Mouse (Mus musculus) small intestine, adult 2 months (tissue): ENCODE measurements at regions not wholly inside any gene's neighbourhood (a gene's known extent, or its start where the extent isn't known, plus 50 kb on each side); places are given as distances from the start of the nearest gene placed in this dataset.

Experiments used
- H3K27ac ChIP-seq: fragments of 200-500 bp; 2 replicates; pipeline ENCODE4 v1.5.1; 2012; ENCODE audit warnings: low read depth, low read length, control low read depth, inconsistent platforms; ENCODE audit not compliant: insufficient read depth
- H3K27me3 ChIP-seq: fragments of 200-500 bp; 2 replicates; pipeline ENCODE4 v1.6.1; 2012; ENCODE audit warnings: mild to moderate bottlenecking, moderate library complexity, low read length, inconsistent platforms; ENCODE audit not compliant: control insufficient read depth, insufficient read depth
- H3K36me3 ChIP-seq: fragments of 200-500 bp; 2 replicates; pipeline ENCODE4 v1.6.1; 2012; ENCODE audit warnings: mild to moderate bottlenecking, low read length, control low read depth, inconsistent platforms; ENCODE audit not compliant: control insufficient read depth, insufficient read depth
- H3K4me1 ChIP-seq: fragments of 200-500 bp; 2 replicates; pipeline ENCODE4 v1.6.1; 2012; ENCODE audit warnings: low read length, inconsistent platforms, mixed read lengths; ENCODE audit not compliant: control insufficient read depth, insufficient read depth, insufficient read length
- H3K4me3 ChIP-seq: fragments of 200-500 bp; 2 replicates; pipeline ENCODE4 v1.5.1; 2012; ENCODE audit warnings: low read depth, mild to moderate bottlenecking, control low read depth, inconsistent platforms, low read length, moderate library complexity
- CTCF ChIP-seq: fragments of 200-500 bp; IDR thresholded peaks from 2 replicates; pipeline ENCODE4 v1.5.1; 2012; ENCODE audit warnings: low read depth, mild to moderate bottlenecking, control low read depth, inconsistent platforms, low read length, moderate library complexity, mixed read lengths; ENCODE audit not compliant: insufficient replicate concordance, insufficient read length; ENCODE audit errors: extremely low read depth
- POLR2A ChIP-seq: fragments of 200-500 bp; IDR thresholded peaks from 2 replicates; pipeline ENCODE4 v1.6.1; 2012; ENCODE audit warnings: low read depth, mild to moderate bottlenecking, control low read depth, inconsistent platforms, low read length, moderate library complexity
- WGBS: fragments of 180-500 bp; shearing (Covaris S2); methylation state at CpG from one replicate; pipeline ENCODE4 v1.1.7; 2018; 5-methylcytosine and 5-hydroxymethylcytosine counted together

DNA sequence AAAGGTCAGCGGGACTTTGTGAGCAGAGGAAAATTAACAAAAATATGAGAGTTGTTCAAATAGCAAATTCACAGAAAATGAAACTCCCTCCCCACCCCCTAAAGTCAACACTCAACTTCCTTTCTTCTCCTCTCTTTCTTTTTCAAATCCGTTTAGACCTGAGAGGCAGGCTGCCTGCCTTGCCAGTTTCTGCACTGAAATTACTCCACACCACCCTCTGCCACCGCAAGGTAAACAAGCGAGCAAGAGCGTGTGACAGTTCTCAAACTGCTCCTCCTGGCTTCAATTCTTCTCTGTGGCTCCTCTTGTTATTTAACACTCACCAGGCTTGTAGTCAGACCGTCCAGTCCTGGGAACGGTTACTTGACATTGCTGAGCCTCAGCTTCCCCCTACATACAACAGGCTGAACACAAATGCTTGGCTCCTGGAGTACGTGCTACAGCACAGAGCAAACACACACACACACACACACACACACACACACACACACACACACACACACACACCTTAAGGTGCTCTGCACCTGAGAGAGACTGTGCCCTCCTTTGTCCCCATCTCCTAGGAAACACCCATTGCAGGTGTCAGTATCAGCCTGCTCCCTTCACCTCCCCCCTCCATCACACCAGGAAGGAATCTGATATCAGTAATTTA is 167.1 kb downstream of the Gm4791 start:
- Histone ChIP-seq H3K4me1 (peaks cover 4% of the 10 kb centered on the region; the same call in 1 of the 2 replicates), H3K27me3 (no peaks in the 10 kb centered on the region), H3K36me3 (no peaks in the 10 kb centered on the region), H3K27ac (no peak overlapping the region), H3K4me3 (no peak overlapping the region; the same call in 1 of the 2 replicates)
- no peak for TF ChIP-seq CTCF
- WGBS = 14% methylated on average over 8 of the region's 8 CpGs

DNA sequence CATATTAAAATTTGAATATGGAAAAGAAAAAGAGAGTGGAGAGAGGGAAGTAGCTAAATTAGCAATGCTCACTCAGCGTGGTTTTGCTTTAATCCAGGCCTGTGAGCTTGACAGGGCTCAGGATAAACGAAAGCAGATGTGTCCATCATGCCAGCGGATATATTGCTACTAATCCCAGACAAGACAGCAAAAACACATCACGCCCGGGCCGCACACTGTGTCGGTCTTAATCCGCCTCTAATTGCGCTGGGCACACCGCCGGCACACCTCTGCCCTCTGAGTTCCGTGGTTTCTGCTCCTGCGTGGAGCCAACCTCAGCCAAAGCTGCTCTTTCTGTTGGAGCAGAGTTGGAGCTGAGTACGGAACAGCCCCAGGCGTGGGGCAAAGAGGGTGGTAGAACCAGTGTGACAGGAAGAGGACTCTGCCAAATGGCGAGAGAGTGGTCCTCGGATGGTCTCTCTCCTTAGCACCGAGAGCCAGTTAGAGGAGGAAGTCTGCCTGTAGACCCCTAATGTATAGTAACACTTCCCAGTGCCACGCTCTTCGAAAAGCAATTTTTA is 169.2 kb downstream of the Gm4791 start:
- Histone ChIP-seq H3K4me1 (peaks cover 4% of the 10 kb centered on the region; the same call in 1 of the 2 replicates), H3K27ac (no peak overlapping the region), H3K27me3 (no peaks in the 10 kb centered on the region), H3K36me3 (no peaks in the 10 kb centered on the region), H3K4me3 (peak overlapping the region; percentile 11; the same call in 1 of the 2 replicates)
- TF ChIP-seq CTCF (no peak), POLR2A (no peak)
- 41% methylated on average over 20 of the region's 20 CpGs for WGBS

- H3K27me3 ChIP-seq = no peaks in the 10 kb centered on the region
- no peak overlapping the region for H3K27ac ChIP-seq
- no peaks in the 10 kb centered on the region for H3K4me1 ChIP-seq
- H3K4me3 ChIP-seq = no peak overlapping the region
- 88% methylated on average over 4 of the region's 4 CpGs for WGBS
- H3K36me3 ChIP-seq = no peaks in the 10 kb centered on the region
- TF ChIP-seq POLR2A (no peak), CTCF (no peak)
These were observed 177.5 kb downstream of the Gm4791 start for GRCm38 (mm10) chr9:47176044-47176443.

GRCm38 (mm10) chr9:47218101-47218500 is 219.6 kb downstream of the Gm4791 start:
- 39% methylated on average over 3 of the region's 3 CpGs for WGBS
- Histone ChIP-seq H3K36me3 (no peaks in the 10 kb centered on the region), H3K4me1 (no peaks in the 10 kb centered on the region), H3K27me3 (no peaks in the 10 kb centered on the region), H3K4me3 (no peak overlapping the region), H3K27ac (no peak overlapping the region)
- no peak for TF ChIP-seq POLR2A
- no peak for TF ChIP-seq CTCF

- no peak for TF ChIP-seq CTCF
- TF ChIP-seq POLR2A = no peak
- no peaks in the 10 kb centered on the region for H3K27me3 ChIP-seq
- no peaks in the 10 kb centered on the region for H3K4me1 ChIP-seq
- H3K27ac ChIP-seq = no peak overlapping the region
- WGBS = 66% methylated on average over 2 of the region's 2 CpGs
- no peak overlapping the region for H3K4me3 ChIP-seq
- H3K36me3 ChIP-seq = no peaks in the 10 kb centered on the region
These were observed 225.0 kb downstream of the Gm4791 start for GRCm38 (mm10) chr9:47223536-47223935.

GRCm38 (mm10) chr9:47224249-47224648 is 225.7 kb downstream of the Gm4791 start:
- Histone ChIP-seq H3K4me1 (no peaks in the 10 kb centered on the region), H3K27me3 (no peaks in the 10 kb centered on the region), H3K4me3 (no peak overlapping the region), H3K27ac (no peak overlapping the region), H3K36me3 (no peaks in the 10 kb centered on the region)
- WGBS = 73% methylated on average over 1 of the region's 1 CpGs
- TF ChIP-seq POLR2A (no peak), CTCF (no peak)

DNA sequence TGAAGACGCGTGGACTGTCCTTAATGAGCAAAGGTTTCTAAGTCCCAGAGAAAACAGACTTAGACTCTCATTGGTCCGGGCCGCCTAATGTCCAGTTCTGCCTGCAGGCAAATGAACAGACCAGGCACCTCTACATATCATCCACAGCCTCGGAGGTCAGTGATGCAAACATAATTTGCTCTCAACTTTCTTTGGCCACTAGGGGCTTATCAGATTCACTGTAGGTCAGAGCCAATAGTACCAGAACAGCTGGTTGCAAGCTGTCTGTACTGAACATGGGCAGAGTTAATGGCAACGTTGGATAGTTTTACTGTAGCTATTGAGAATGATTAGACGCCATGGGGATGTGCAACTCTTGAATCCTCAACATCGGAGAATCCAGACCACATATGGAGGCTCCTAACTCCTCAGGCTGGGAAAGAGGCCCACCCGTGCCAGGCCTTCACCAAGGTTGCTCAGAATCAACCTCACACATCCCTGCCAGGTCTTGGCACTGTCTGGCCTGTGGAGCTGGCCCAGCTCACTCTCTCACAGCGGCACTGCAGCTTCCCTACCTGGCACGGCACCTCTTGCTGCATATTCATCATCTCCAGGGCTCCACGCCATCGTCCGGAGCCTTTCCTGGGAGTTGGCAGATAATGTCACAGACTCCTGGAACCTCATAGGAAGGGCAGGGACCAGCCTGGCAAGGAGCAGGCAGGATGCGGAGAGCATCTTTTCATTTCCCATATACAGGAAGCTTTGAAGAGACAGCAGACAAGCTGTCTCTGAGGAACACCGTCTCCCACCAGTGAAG is 228.1 kb downstream of the Gm4791 start:
- Histone ChIP-seq H3K4me1 (no peaks in the 10 kb centered on the region), H3K4me3 (no peak overlapping the region), H3K27ac (no peak overlapping the region), H3K27me3 (no peaks in the 10 kb centered on the region), H3K36me3 (no peaks in the 10 kb centered on the region)
- 83% methylated on average over 16 of the region's 16 CpGs for WGBS
- TF ChIP-seq CTCF = no peak
- no peak for TF ChIP-seq POLR2A
